Mouse (Mus musculus): Measurements from ENCODE around the gene Rnf114.

DNA sequence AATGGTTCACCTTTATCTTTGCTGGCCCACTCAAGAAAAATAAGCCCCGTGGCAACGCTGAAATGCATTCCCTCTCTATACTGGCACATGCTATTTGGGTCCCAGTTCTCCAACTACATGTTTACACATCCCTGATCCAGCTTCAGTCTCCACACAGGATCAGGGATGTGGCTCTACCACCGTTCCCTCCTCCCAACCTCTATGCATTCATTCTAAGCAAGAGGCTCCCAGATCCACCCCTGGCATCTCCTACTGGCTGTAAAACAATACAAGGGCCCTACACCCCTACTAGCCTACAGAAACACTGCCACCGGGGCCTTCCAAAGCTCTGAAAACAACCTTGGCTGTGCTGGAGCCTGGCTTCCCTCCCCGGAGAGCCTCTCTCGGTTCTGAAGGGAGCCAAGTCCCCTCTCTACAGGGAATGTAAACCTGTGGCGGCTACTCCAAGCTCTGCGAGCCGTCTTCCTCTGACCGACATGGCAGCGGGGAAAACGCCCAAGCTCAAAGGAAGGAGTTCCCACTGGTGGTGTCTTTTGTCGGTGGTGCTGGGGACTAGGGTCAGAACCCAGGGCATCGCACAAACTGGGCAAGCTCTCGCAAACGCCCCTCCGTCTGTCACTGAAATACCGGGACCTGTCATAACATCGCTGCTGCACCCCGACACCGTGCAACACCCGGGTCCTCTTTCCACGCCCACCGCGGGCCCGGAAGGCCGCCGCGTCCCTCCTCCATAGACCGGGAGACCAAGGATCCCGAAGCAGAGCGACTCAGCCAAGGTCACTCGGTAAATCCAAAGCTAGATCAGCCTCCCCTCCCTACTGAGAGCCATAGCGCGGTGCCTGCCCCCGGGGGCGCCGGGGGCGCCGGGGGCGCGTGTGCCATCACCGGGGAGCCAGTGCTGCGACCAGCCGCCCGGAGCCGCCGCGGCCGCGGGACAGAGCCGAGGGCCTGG lies at the start of gene Rnf114:
- TF ChIP-seq CTCF (IDR thresholded peaks at IDR 0.05; ENCODE audit: low read depth) (no peak), EP300 (IDR thresholded peaks at IDR 0.05; ENCODE audit: low read depth) (no peak)
